Mouse (Mus musculus): ENCODE data around the gene Hsf2bp.

Hsf2bp gene

GRCm38 (mm10) chr17:31933956-31934355, 102.2 kb downstream of the Hsf2bp start:
- peak; percentile 1 for DNase-seq

- DNase-seq = peak; percentile 58
These were observed 104.7 kb downstream of the Hsf2bp start for GRCm38 (mm10) chr17:31931499-31931898.

DNA sequence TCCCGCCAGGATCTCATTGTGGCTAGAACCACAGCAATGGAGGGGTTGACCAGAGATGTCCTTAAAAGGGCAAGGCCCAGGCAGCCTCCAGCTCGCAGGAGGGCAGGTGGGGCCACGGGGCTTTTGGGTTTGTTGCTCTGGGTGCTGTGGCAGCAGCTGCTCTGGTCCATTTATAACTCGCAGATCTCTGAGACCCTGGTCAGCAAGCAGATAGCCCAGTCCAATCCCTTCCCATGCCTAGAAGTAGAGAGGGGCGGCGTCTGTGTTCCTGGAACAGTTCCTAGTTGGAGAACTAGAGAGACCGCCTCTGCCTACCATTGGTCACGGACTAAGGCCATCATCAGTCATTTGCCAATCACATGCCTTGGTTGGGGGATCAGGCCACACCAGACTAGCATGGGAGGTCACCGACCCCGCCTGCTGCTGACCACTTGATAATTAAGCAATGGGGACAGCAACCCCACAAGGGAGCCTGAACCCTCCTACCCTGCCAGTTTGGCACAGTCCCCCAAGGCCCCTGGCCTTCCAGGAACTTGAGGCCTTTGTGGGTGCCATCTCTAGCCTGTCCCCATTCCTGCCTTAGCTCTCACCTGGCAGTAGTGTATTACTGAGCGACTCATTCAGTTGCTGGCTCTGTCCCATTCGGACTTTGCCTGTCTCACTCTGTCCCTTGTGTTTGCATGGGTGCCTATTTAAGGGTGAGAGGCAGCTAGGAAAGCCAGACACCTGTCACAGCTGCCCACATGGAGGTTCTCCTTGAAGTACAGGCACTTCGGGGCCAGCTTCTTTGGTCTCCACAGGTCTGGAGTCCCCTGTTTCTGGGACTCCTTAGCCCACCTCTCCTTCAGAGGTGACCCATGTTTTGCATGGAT, 106.1 kb downstream of the Hsf2bp start:
- no peak for DNase-seq

DNA sequence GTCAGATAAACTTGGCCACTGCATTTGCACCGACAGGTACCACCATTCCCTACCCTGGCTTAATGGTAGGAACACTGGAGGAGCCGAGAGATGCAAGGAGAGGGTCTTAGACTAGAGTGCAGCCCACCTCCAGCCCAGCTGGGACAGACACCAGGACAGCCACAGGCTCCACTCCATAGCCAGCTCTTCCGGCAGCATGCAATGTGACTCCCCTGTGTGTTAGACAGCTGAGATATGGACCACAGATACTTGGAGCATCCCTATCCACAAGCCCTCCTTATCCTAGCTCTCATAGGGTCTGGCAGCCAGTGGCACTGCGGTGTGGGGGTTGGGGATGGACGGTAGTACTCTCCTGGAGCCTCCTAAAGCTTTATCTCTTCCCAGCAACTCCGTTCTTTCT, 107.1 kb downstream of the Hsf2bp start:
- no peak for DNase-seq

- DNase-seq = no peak
These were observed 108.1 kb downstream of the Hsf2bp start for GRCm38 (mm10) chr17:31927895-31928626.

GRCm38 (mm10) chr17:31924229-31924628, 111.9 kb downstream of the Hsf2bp start:
- DNase-seq = no peak

GRCm38 (mm10) chr17:31923310-31923970, 112.7 kb downstream of the Hsf2bp start:
- no peak for DNase-seq

- peak; percentile 72 for DNase-seq
These were observed 115.5 kb downstream of the Hsf2bp start for GRCm38 (mm10) chr17:31920589-31921190.

DNA sequence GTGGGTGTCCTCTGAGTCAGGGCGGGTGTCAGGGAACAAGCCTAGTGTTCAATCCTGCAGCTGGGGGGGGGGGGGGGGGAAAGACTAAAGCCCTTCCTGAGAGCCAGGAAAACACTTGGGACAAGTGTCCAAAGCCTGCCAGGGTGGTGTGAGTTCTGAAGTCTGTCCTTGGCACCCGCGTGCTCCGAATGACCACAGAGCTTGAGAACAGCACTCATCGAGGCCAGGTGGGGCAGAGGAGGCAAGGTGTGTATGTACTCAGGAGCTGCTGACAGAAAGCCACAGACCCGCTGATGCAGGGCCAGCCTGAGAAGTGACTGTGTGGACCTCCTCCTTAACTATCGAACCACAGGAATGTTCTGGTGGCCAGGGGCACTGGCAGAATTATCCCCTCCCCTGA, 116.5 kb downstream of the Hsf2bp start:
- peak; percentile 74 for DNase-seq

DNA sequence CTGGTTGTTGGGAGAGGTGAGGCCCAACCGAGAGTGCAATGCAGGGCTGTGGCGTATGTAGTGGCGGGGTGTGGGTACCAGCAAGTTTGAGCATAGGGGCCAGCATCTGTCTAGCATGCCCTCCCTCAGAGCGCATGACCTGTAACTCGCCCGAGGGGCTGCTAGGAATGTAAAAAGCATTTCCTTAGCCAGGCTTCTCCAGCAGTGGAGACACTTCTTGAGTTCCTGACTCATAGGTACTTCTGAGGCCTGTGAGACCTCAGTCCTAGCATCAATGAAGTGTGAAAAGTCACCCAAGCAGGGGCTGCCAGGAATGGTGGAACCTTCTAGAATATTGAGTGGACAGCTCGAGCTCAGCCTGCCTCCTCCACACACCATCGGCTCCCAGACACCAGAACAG, 117.8 kb downstream of the Hsf2bp start:
- no peak for DNase-seq

DNA sequence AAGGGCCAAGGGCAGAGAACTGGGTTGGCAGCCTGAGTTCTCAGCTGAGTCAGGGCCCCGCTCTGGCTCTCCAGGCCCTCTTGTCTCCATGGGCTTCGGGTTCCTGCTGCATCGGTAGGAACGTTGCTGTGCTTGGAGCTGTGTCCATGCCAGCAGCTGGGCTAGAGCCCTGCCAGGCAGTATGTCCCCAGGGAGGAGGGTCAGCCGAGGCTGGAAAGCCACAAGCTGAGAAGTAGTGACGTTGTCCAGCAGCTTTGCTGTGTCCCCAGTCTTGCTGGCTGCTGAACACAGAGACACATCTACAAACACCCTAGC, 119.7 kb downstream of the Hsf2bp start:
- DNase-seq = peak; percentile 85

- peak; percentile 87 for DNase-seq
These were observed 120.2 kb downstream of the Hsf2bp start for GRCm38 (mm10) chr17:31915756-31916460.

- DNase-seq = no peak
These were observed 121.8 kb downstream of the Hsf2bp start for GRCm38 (mm10) chr17:31914323-31914722.

DNA sequence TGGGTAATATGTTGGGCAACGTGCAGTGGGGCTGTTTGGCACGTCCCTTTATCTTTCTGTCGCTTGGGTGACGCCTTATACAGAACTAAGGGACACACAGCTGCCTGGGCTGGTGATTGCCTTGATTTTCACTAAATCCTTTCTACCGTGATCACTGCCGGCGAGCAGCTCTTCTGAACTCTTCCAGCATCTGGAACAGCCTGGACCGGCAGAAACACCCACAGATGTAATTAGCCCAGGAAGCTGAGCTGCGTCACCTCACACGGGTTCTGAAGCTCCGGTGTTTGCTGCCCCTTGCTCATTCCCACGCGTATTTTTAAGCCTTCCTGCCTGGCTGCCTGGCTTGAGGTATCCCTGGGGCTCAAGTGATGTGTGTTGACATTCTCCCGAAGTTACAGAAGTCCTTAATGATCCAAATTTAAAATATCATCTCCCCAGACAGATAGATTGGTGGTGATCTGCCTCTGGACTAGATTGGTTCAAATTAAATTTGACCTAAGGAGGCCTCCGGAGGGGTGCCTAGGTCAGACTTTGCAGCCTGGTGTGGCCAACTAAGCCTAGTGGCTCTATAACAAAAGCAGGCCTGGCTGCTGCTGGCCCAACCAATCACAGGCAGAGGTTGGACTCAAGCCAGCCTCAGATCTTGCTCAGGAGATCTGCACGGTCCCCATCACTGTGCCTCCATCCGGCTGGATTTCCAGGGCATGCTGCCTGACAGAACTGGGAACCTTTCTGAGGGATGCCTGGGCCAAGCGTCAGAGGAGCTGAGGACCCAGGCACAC, 123.1 kb downstream of the Hsf2bp start:
- no peak for DNase-seq

- DNase-seq = peak; percentile 75
These were observed 123.8 kb downstream of the Hsf2bp start for GRCm38 (mm10) chr17:31912387-31912786.

DNA sequence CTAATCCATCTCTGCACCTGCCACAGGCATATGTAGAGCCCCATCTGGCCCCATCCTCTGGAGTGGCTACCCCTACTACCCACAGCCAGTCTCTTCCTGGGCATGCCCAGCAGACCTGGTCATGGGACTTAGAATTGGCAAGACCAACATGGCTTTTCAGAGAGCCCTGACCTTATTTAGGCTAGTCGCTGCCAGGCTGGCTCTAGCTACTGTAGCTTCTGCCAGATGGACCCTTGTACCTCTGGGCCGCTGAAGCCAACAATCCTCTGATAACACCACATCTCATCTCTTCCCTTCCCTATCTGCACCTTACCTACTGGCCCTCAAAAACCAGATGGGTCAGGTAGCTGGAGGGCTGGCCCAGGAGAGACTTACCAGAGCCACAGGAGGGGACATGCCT, 127.2 kb downstream of the Hsf2bp start:
- DNase-seq = no peak

GRCm38 (mm10) chr17:31906441-31906840, 129.7 kb downstream of the Hsf2bp start:
- no peak for DNase-seq

DNA sequence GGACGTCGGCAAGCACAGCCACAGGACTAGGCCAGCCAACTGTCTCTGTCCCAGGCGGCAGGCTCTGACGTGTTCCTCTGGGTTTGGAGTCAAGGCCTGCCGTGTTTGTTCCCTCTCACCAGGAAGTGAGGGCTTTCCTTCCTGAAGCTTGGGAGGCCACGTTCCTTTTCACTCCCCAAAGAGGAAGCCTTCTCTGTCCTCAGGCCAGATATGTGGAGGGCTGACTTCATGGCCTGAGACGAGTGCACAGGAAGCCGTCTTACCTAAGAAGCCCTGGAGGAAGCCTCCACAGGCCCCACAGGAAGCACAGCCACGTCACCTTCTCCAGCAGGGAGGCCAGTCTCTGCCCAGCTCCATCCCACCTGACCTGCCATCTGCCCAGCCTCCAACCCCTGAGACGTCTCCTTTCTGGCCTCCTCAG, 130.3 kb downstream of the Hsf2bp start:
- peak; percentile 77 for DNase-seq

DNA sequence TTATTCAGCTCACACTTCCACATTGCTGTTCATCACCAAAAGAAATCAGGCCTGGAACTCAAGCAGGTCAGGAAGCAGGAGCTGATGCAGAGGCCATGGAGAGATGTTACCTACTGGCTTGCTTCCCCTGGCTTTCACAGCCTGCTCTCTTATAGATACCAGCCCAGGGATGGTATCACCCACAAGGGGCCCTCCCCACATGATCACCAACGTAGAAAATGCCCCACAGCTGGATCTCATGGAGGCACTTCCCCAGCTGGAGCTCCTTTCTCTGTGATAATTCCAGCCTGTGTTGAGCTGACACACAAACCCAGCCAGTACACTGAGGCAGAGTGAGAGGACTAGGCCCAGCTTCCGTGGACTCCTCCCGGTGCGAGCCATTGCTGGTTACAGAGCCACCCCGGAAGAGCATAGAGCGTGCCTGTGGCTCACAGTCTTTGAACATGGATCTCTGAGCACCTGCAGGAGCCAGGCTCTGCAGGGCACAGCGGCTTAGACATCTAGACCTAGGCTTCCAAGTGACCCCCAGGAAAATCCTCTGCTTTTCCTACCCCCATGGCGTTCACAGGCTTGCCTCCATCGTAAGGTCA, 130.9 kb downstream of the Hsf2bp start:
- DNase-seq = no peak

DNA sequence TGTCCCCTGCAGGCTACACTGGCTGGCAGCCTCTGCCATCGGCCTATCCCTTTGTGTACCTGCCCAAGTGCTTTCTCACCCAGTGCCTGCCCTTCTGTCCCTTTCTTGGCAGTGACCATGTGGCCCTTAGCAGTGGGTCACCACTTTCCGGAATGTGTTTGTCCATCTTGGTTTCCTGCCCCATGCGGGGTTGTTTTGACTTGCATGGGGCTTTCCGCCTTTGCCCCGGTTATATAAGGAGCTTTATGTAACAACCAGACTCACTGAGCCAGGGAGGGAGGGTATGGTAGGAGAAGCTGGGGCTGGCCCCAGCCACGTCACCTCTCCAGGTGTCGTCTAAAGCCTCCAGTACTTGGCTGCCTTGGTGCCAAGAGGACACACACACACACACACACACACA, 132.1 kb downstream of the Hsf2bp start:
- peak; percentile 42 for DNase-seq

GRCm38 (mm10) chr17:31902630-31903198, 133.4 kb downstream of the Hsf2bp start:
- no peak for DNase-seq
